Mouse (Mus musculus): ENCODE measurements around the gene Tlr7.
"Not testable (repeated sequence)": the region's sequence is repeated elsewhere in the genome, so short reads cannot be mapped to it uniquely, and the experiment has no call there.

The Tlr7 gene

DNA sequence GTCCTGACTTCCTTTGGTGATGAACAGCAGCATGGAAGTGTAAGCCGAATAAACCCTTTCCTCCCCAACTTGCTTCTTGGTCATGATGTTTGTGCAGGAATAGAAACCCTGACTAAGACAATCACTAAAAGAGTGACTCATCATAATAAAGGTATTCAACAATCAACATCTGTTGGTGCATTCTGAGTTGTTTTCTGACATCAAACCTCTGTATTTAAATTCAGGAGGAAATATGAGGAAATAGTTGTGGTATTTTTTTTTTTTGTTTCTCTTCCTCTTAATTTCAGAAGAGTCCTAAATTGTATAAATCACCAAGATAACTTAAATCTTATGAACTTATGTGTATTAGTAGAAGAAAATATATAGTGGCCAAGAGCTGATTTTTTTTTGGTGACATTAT is 28.3 kb downstream of the Tlr7 start:
- CTCF ChIA-PET: not testable (repeated sequence)

- CTCF ChIA-PET: no interaction called here
Observed at GRCm38 (mm10) chrX:167276953-167277352, 53.4 kb downstream of the Tlr7 start.

- CTCF ChIA-PET: no interaction called here
Observed at GRCm38 (mm10) chrX:167276551-167276950, 53.8 kb downstream of the Tlr7 start.

DNA sequence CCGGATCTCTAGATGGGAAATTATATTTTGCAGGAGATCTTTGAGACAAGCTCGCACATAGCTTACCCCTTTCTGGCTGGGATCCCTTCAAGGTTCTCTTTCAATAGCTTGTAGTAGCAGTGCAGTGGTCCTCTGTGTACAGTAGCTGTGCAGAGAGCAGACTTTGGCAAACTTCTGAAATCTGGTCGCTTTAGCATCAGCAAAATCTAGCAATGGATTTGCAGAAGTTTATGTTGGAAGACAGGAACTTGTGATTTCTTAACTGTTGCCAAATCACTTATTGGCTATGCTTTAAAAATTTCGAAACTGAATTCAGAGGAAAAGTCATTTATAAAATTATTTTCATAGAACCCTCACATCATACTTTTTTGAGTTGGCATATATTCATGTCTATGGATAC is 66.3 kb downstream of the Tlr7 start, which contains the start of gene Tlr8:
TSS of gene Tlr8 (minus strand) at position 244 of the 400 bp plus-strand sequence.
- CTCF ChIA-PET: interaction anchor here (0.7 kb wide), 1 partner anchor 228 kb away, joined by 3 read pairs; no protein-coding TSS in a partner anchor

- CTCF ChIA-PET: interaction anchor here (0.7 kb wide), 1 partner anchor 227 kb away, joined by 3 read pairs; no protein-coding TSS in a partner anchor
Observed at GRCm38 (mm10) chrX:167263530-167263929, 66.8 kb downstream of the Tlr7 start.

Data from spleen, embryonic (tissue).